Mouse (Mus musculus) liver, embryonic 14.5 days (tissue): Measurements from ENCODE around the gene Dhrs7c.
A peak's percentile ranks its signal among the peaks of the same experiment; 100 is the strongest.

ENCODE experiments used
- CTCF ChIP-seq: IDR thresholded peaks from 2 replicates; pipeline ENCODE4 v1.5.1; 2016; ENCODE audit warnings: antibody characterized with exemption, low read depth, control low read depth
- EP300 ChIP-seq: IDR thresholded peaks from 2 replicates; pipeline ENCODE4 v1.6.1; 2016; ENCODE audit warnings: antibody characterized with exemption, low read depth

GRCm38 (mm10) chr11:67855035-67855434 is 57.0 kb downstream of the Dhrs7c start:
- TF ChIP-seq CTCF (peak; percentile 59), EP300 (no peak)
